Mouse (Mus musculus): ENCODE measurements around the gene Rasa3. TPM values are rescaled to one million over a fixed set of nuclear protein-coding genes. Genes with fewer than 3 reads are reported as not detected.
A peak's percentile ranks its signal among the peaks of the same experiment; 100 is the strongest.

Rasa3 gene
- polyA plus RNA-seq, 1 experiment from 2014 or later = 20.2 TPM

- no peak overlapping the region for H3K27ac ChIP-seq
- ATAC-seq (ENCODE audit: insufficient number of reproducible peaks, insufficient read depth, low FRiP score, low TSS enrichment, low read depth) = no peak
- no peak overlapping the region for H3K4me3 ChIP-seq (replicated peaks)
- peaks cover 7% of the 10 kb centered on the region; the same call in 1 of the 2 replicates for H3K9me3 ChIP-seq
- H3K4me2 ChIP-seq = no peak overlapping the region
- no peaks in the 10 kb centered on the region for H3K36me3 ChIP-seq
- H3K27me3 ChIP-seq = no peaks in the 10 kb centered on the region
- peaks cover 26% of the 10 kb centered on the region for H3K4me1 ChIP-seq (replicated peaks)
- 0 out of 2 replicates have a peak overlapping the region, but pooled peaks have one; percentile 27 for H3K9ac ChIP-seq (replicated peaks)
- WGBS = 57% methylated on average over 15 of the region's 15 CpGs
These were observed 148.2 kb downstream of the Rasa3 start for GRCm38 (mm10) chr8:13529011-13529840.

DNA sequence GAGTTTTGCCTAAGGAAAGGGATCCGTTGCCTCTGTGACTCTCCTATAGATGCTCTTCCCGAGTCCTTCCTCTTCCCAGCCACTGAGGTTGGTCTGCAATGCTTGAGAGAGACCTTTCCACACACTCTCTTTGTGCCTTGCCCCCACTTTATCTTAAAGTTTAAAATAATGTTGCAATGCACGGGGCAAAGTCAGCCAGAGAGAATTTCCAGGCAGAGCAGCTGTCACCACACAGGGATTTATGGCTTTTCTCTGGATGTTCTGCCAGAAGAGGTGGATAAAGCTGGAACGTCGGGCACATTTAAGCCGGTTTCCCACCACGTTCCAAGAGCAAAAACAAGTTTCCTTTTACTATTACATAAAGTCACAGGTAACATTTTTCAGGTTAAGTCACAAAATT lies 156.0 kb downstream of the Rasa3 start:
- no peak for ATAC-seq (ENCODE audit: insufficient number of reproducible peaks, insufficient read depth, low FRiP score, low TSS enrichment, low read depth)
- H3K4me3 ChIP-seq (replicated peaks) = no peak overlapping the region

DNA sequence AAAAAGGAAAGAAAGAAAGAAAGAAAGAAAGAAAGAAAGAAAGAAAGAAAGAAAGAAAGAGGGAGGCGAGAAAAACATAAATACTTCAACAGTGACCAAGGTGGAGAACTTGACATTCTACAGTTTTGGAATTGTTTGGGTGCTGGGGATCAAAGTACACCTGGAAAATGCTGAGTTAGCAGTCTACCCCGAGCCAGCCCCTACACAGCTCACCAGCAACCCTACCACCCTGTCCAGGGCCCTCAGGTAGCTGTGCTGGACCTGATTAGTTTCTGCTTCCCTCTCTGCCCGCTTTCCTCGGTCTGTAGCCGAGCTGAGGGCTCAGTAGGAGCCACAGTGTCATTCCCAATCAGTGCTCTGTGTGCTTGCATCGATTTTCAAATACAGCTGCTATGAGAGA lies 157.1 kb downstream of the Rasa3 start:
- H3K27me3 ChIP-seq = peaks cover 4% of the 10 kb centered on the region; the same call in 1 of the 2 replicates
- 60% methylated on average over 6 of the region's 6 CpGs for WGBS

More for the DNA sequence above, 156.0 kb downstream of the Rasa3 start:
- Histone ChIP-seq H3K36me3 (no peaks in the 10 kb centered on the region), H3K4me2 (no peak overlapping the region), H3K9ac (replicated peaks) (no peak overlapping the region), H3K4me1 (replicated peaks) (no peaks in the 10 kb centered on the region), H3K27ac (no peak overlapping the region), H3K27me3 (peaks cover 4% of the 10 kb centered on the region; the same call in 1 of the 2 replicates), H3K9me3 (no peaks in the 10 kb centered on the region)
- WGBS = 38% methylated on average over 7 of the region's 7 CpGs

GRCm38 (mm10) chr8:13519503-13519902 lies 157.9 kb downstream of the Rasa3 start:
- Histone ChIP-seq H3K4me1 (replicated peaks) (no peaks in the 10 kb centered on the region), H3K27ac (no peak overlapping the region), H3K4me2 (no peak overlapping the region), H3K36me3 (no peaks in the 10 kb centered on the region), H3K27me3 (peaks cover 4% of the 10 kb centered on the region; the same call in 1 of the 2 replicates), H3K9me3 (no peaks in the 10 kb centered on the region), H3K9ac (replicated peaks) (no peak overlapping the region), H3K4me3 (replicated peaks) (no peak overlapping the region)
- 85% methylated on average over 9 of the region's 9 CpGs for WGBS
- ATAC-seq (ENCODE audit: insufficient number of reproducible peaks, insufficient read depth, low FRiP score, low TSS enrichment, low read depth) = no peak

More for the DNA sequence above, 157.1 kb downstream of the Rasa3 start:
- H3K9ac ChIP-seq (replicated peaks) = no peak overlapping the region
- no peaks in the 10 kb centered on the region for H3K4me1 ChIP-seq (replicated peaks)
- H3K27ac ChIP-seq = no peak overlapping the region
- H3K4me3 ChIP-seq (replicated peaks) = no peak overlapping the region
- no peaks in the 10 kb centered on the region for H3K9me3 ChIP-seq
- ATAC-seq (ENCODE audit: insufficient number of reproducible peaks, insufficient read depth, low FRiP score, low TSS enrichment, low read depth) = no peak
- no peaks in the 10 kb centered on the region for H3K36me3 ChIP-seq
- no peak overlapping the region for H3K4me2 ChIP-seq

DNA sequence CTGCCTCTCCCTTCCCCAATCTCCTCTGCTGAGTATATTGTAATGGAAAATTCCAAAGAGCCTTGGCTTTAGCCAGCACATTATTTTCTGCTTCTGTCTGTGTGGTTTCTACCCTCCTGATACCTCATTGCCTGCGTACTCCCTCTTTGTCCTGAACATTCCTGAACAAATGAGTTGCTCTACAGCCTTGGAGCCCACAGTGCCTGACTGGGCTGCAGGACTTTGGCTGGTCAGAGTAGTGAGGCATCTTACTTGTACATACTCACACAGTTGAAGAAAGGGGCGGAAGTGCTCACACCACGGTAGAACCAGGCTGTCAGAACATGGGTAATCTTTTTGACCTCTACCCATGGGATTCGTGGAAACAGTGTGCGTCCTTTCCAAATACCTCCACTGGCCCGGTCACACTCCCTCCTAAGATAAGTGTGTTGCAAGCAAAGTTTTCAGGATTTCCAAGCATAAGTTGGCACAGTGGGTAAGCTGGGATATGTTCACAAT lies 160.1 kb downstream of the Rasa3 start:
- H3K4me2 ChIP-seq = no peak overlapping the region
- no peak overlapping the region for H3K9ac ChIP-seq (replicated peaks)
- no peaks in the 10 kb centered on the region for H3K36me3 ChIP-seq
- no peaks in the 10 kb centered on the region for H3K4me1 ChIP-seq (replicated peaks)
- H3K4me3 ChIP-seq (replicated peaks) = no peak overlapping the region
- H3K27ac ChIP-seq = no peak overlapping the region
- H3K9me3 ChIP-seq = no peaks in the 10 kb centered on the region
- peaks cover 4% of the 10 kb centered on the region; the same call in 1 of the 2 replicates for H3K27me3 ChIP-seq
- no peak for ATAC-seq (ENCODE audit: insufficient number of reproducible peaks, insufficient read depth, low FRiP score, low TSS enrichment, low read depth)
- WGBS = 89% methylated on average over 6 of the region's 6 CpGs

Other genes starting within 250 kb of the Rasa3 start
- gene Tmem255b, start 242.4 kb downstream of the Rasa3 start, polyA plus RNA-seq (2016; fragmentation: Nextera tagmentation; extraction: Ambion mirVana) = 0.18 and 0.24 TPM in 2 replicates
- gene Gas6, start 183.1 kb downstream of the Rasa3 start, polyA plus RNA-seq (2016; fragmentation: Nextera tagmentation; extraction: Ambion mirVana) = 7.9 and 10.3 TPM in 2 replicates
- gene 1700029H14Rik, start 115.1 kb downstream of the Rasa3 start, polyA plus RNA-seq (2016; fragmentation: Nextera tagmentation; extraction: Ambion mirVana) = not detected in 2 replicates
- 0.06 and 0.14 TPM in 2 replicates for gene Cfap97d2, start 28.3 kb upstream of the Rasa3 start, polyA plus RNA-seq (2016; fragmentation: Nextera tagmentation; extraction: Ambion mirVana)
- gene Cdc16, start 80.1 kb upstream of the Rasa3 start, polyA plus RNA-seq (2016; fragmentation: Nextera tagmentation; extraction: Ambion mirVana) = 238 and 243 TPM in 2 replicates
- gene Upf3a, start 108.0 kb upstream of the Rasa3 start, polyA plus RNA-seq (2016; fragmentation: Nextera tagmentation; extraction: Ambion mirVana) = 41.9 and 45.2 TPM in 2 replicates
- gene AF366264, start 160.8 kb upstream of the Rasa3 start, polyA plus RNA-seq (2016; fragmentation: Nextera tagmentation; extraction: Ambion mirVana) = not detected in 2 replicates
- gene Champ1, start 192.0 kb upstream of the Rasa3 start, polyA plus RNA-seq (2016; fragmentation: Nextera tagmentation; extraction: Ambion mirVana) = 41.7 and 44.2 TPM in 2 replicates
- gene Coprs, start 212.7 kb upstream of the Rasa3 start, polyA plus RNA-seq (2016; fragmentation: Nextera tagmentation; extraction: Ambion mirVana) = 73.4 and 77.5 TPM in 2 replicates

Data from limb, embryonic 12.5 days (tissue).